Mouse (Mus musculus) gastrocnemius, adult 2 months (tissue): ENCODE data around the gene Camta1. TPM values are rescaled to one million over a fixed set of nuclear protein-coding genes. Genes with fewer than 3 reads are reported as not detected.
A peak's percentile ranks its signal among the peaks of the same experiment; 100 is the strongest.

Experiments
- DNase-seq: peaks from one replicate; pipeline ENCODE4 v3.0.0; 2022
- H3K27ac ChIP-seq: fragments of 200-600 bp; 2 replicates; pipeline ENCODE4 v1.8.1; 2022; ENCODE audit warnings: mild to moderate bottlenecking
- H3K4me3 ChIP-seq: fragments of 200-600 bp; 2 replicates; pipeline ENCODE4 v1.8.1; 2022; ENCODE audit warnings: mild to moderate bottlenecking, moderate library complexity
- CTCF ChIP-seq: fragments of 200-600 bp; IDR thresholded peaks from 2 replicates; pipeline ENCODE4 v1.8.1; 2022; ENCODE audit warnings: antibody characterized with exemption, mild to moderate bottlenecking, moderate library complexity
- intact Hi-C: fragments of 180-260 bp; cut with DNase I; formaldehyde crosslinking; loops from one replicate; pipeline ENCODE4 v1.15.1; 2025
- total RNA-seq, 2 experiments: library from RNA; stranded (reverse); gene quantifications; 2 replicates each; pipeline ENCODE4 v1.2.3; 2021

The Camta1 gene
- total RNA-seq, 2 experiments from 2014 or later, result 95.9 to 126 TPM

GRCm38 (mm10) chr4:151404581-151405256 is 457.0 kb downstream of the Camta1 start:
- no peak for DNase-seq
- intact Hi-C loops, result no loop called here

GRCm38 (mm10) chr4:151401685-151402397 is 459.8 kb downstream of the Camta1 start:
- H3K4me3 ChIP-seq, result no peak overlapping the region
- no peak overlapping the region for H3K27ac ChIP-seq
- intact Hi-C loops, result no loop called here
- TF ChIP-seq CTCF, result no peak
- DNase-seq, result no peak

More at GRCm38 (mm10) chr4:151404581-151405256, 457.0 kb downstream of the Camta1 start:
- Histone ChIP-seq H3K27ac (no peak overlapping the region), H3K4me3 (peak overlapping the region; percentile 23)
- TF ChIP-seq CTCF, result no peak

GRCm38 (mm10) chr4:151396536-151396935 is 465.1 kb downstream of the Camta1 start:
- DNase-seq, result no peak
- Histone ChIP-seq H3K4me3 (no peak overlapping the region), H3K27ac (no peak overlapping the region)
- TF ChIP-seq CTCF, result no peak
- intact Hi-C loops, result no loop called here

GRCm38 (mm10) chr4:151389345-151389744 is 472.3 kb downstream of the Camta1 start:
- Histone ChIP-seq H3K27ac (no peak overlapping the region), H3K4me3 (no peak overlapping the region)
- no peak for DNase-seq
- TF ChIP-seq CTCF, result no peak
- intact Hi-C loops, result no loop called here

- TF ChIP-seq CTCF, result no peak
- peak overlapping the region; percentile 54 for H3K4me3 ChIP-seq
- intact Hi-C loops, result no loop called here
These were observed 474.8 kb downstream of the Camta1 start for GRCm38 (mm10) chr4:151386701-151387451.

GRCm38 (mm10) chr4:151385985-151386700 is 475.5 kb downstream of the Camta1 start:
- Histone ChIP-seq H3K4me3 (no peak overlapping the region; the same call in 1 of the 2 replicates), H3K27ac (no peak overlapping the region)
- DNase-seq, result no peak
- intact Hi-C loops, result no loop called here
- TF ChIP-seq CTCF, result no peak

More at GRCm38 (mm10) chr4:151386701-151387451, 474.8 kb downstream of the Camta1 start:
- no peak overlapping the region for H3K27ac ChIP-seq
- no peak for DNase-seq

- H3K27ac ChIP-seq, result no peak overlapping the region
- intact Hi-C loops, result no loop called here
- TF ChIP-seq CTCF, result no peak
- DNase-seq, result no peak
- no peak overlapping the region for H3K4me3 ChIP-seq
These were observed 483.9 kb downstream of the Camta1 start for GRCm38 (mm10) chr4:151377731-151378130.

- no peak for TF ChIP-seq CTCF
- no peak for DNase-seq
- Histone ChIP-seq H3K27ac (no peak overlapping the region), H3K4me3 (no peak overlapping the region)
- intact Hi-C loops, result no loop called here
These were observed 485.4 kb downstream of the Camta1 start for GRCm38 (mm10) chr4:151376234-151376633.

- intact Hi-C loops, result no loop called here
- no peak for DNase-seq
- Histone ChIP-seq H3K27ac (no peak overlapping the region), H3K4me3 (no peak overlapping the region)
- TF ChIP-seq CTCF, result no peak
These were observed 488.7 kb downstream of the Camta1 start for GRCm38 (mm10) chr4:151372855-151373566.

GRCm38 (mm10) chr4:151366941-151367545 is 494.6 kb downstream of the Camta1 start:
- H3K27ac ChIP-seq, result no peak overlapping the region
- no peak overlapping the region for H3K4me3 ChIP-seq
- intact Hi-C loops, result no loop called here
- no peak for TF ChIP-seq CTCF
- DNase-seq, result no peak

GRCm38 (mm10) chr4:151360976-151361673 is 500.6 kb downstream of the Camta1 start:
- TF ChIP-seq CTCF, result no peak
- H3K4me3 ChIP-seq, result no peak overlapping the region
- H3K27ac ChIP-seq, result no peak overlapping the region
- intact Hi-C loops, result no loop called here
- DNase-seq, result no peak
